Mouse (Mus musculus) A20 (cell line): ENCODE measurements around the gene Vmn1r33.
"Not testable (repeated sequence)": the region's sequence is repeated elsewhere in the genome, so short reads cannot be mapped to it uniquely, and the experiment has no call there.

Source experiments
- DNase-seq: peaks from one replicate; pipeline ENCODE4 v3.0.0-alpha.2; 2011; ENCODE audit warnings: low read depth, low spot score

Vmn1r33 gene

DNA sequence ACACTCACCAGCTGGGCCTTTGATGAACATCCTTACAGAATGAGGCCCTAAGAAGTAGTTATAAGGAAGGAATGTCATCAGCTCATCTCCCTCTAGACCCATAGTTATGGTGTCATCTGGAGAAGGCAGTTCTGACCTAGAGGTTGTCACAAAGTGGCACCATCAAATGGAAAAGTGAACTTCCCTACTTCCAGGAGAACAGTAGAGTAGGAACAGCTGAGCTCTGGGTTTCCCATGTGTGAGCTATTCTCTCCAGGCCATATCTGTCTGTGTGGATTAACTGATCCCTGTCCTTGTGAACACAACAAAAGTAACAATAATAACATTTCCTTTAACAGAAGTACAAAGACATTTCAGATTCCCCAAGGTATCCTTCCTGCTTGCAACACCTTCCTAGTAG lies at the start of gene Vmn1r33:
Vmn1r33 (minus strand) TSS at position 101 of the 400 bp plus-strand sequence.
- not testable (repeated sequence) for DNase-seq

DNA sequence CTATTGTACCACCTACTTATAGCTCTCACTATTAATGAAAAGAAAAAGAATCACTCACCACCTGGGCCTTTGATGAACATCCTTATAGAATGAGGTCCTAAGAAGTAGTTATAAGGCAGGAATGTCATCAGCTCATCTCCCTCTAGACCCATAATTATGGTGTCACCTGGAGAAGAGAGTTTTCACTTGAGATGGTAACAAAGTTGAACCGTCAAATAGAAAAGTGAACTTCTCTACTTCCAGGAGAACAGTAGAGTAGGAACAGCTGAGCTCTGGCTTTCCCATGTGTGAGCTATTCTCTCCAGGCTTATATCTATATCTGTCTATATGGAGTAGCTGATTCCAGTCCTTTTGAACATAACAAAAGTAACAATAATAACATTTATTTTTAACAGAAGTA lies 25.7 kb upstream of the Vmn1r33 start, which contains the start of gene Vmn1r34:
Vmn1r34 (minus strand) TSS at position 101 of the 400 bp plus-strand sequence.
- no peak for DNase-seq

DNA sequence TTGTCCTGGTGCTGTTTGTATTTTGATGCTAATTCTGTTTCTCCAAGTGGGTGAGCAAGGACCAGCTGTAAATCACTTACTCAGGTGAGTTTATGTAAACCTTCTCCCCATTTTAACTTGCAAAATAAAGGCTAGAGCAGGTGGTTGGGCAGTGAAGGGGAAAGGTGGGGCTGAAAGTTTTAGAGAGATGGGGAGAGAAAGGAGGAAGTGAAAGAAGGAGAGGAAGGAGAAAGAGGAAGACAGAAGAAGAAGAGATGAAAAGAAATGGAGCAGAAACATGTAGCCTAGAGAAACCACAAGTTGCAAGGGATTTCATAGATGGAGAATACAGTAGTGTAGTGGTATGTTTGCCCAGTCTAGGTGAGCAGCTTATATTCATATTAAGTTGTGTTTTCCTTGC lies 22.3 kb downstream of the Vmn1r33 start:
- peak; percentile 74 for DNase-seq
